Mouse (Mus musculus): ENCODE results near the gene Dph1. TPM values are rescaled to one million over a fixed set of nuclear protein-coding genes. Genes with fewer than 3 reads are reported as not detected.

Dph1 gene
- polyA plus RNA-seq, 1 experiment = 33.8 TPM

GRCm38 (mm10) chr11:75142749-75143148 lies 48.3 kb downstream of the Dph1 start:
- H3K4me3 ChIP-seq (ENCODE audit: control insufficient read depth, insufficient read depth, low read length) = no peak overlapping the region
- peaks cover 33% of the 10 kb centered on the region for H3K36me3 ChIP-seq (ENCODE audit: control insufficient read depth, insufficient read depth, low read length)
- H3K27ac ChIP-seq (ENCODE audit: control insufficient read depth, insufficient read depth, low read length) = no peak overlapping the region
- DNase-seq = no peak
- H3K4me1 ChIP-seq (replicated peaks; ENCODE audit: control insufficient read depth, insufficient read depth, low read length) = no peaks in the 10 kb centered on the region
- 93% methylated on average over 4 of the region's 4 CpGs for WGBS
- no peak for TF ChIP-seq POLR2A (IDR thresholded peaks at IDR 0.05; ENCODE audit: control insufficient read depth, extremely low read depth, insufficient read depth, low read length, poor library complexity)
- H3K27me3 ChIP-seq (ENCODE audit: control insufficient read depth, insufficient read depth, low read length) = no peaks in the 10 kb centered on the region

- WGBS = 85% methylated on average over 1 of the region's 1 CpGs
- no peak for TF ChIP-seq POLR2A (IDR thresholded peaks at IDR 0.05; ENCODE audit: control insufficient read depth, extremely low read depth, insufficient read depth, low read length, poor library complexity)
- TF ChIP-seq CTCF (IDR thresholded peaks at IDR 0.05; ENCODE audit: borderline replicate concordance, control insufficient read depth, extremely low read depth, insufficient read depth, low read length, poor library complexity) = no peak
- no peak overlapping the region for H3K27ac ChIP-seq (ENCODE audit: control insufficient read depth, insufficient read depth, low read length)
- no peaks in the 10 kb centered on the region for H3K27me3 ChIP-seq (ENCODE audit: control insufficient read depth, insufficient read depth, low read length)
- DNase-seq = no peak
- H3K4me3 ChIP-seq (ENCODE audit: control insufficient read depth, insufficient read depth, low read length) = no peak overlapping the region
- peaks cover 3% of the 10 kb centered on the region; the same call in 1 of the 2 replicates for H3K4me1 ChIP-seq (replicated peaks; ENCODE audit: control insufficient read depth, insufficient read depth, low read length)
- peaks cover 33% of the 10 kb centered on the region for H3K36me3 ChIP-seq (ENCODE audit: control insufficient read depth, insufficient read depth, low read length)
These were observed 49.1 kb downstream of the Dph1 start for GRCm38 (mm10) chr11:75141913-75142312.

GRCm38 (mm10) chr11:75141038-75141437 lies 50.0 kb downstream of the Dph1 start:
- peaks cover 8% of the 10 kb centered on the region; the same call in 1 of the 2 replicates for H3K4me1 ChIP-seq (replicated peaks; ENCODE audit: control insufficient read depth, insufficient read depth, low read length)
- no peaks in the 10 kb centered on the region for H3K27me3 ChIP-seq (ENCODE audit: control insufficient read depth, insufficient read depth, low read length)
- DNase-seq = no peak
- no peak overlapping the region for H3K27ac ChIP-seq (ENCODE audit: control insufficient read depth, insufficient read depth, low read length)
- no peak overlapping the region for H3K4me3 ChIP-seq (ENCODE audit: control insufficient read depth, insufficient read depth, low read length)
- peaks cover 33% of the 10 kb centered on the region for H3K36me3 ChIP-seq (ENCODE audit: control insufficient read depth, insufficient read depth, low read length)
- WGBS = 75% methylated on average over 3 of the region's 3 CpGs
- TF ChIP-seq POLR2A (IDR thresholded peaks at IDR 0.05; ENCODE audit: control insufficient read depth, extremely low read depth, insufficient read depth, low read length, poor library complexity) (no peak), CTCF (IDR thresholded peaks at IDR 0.05; ENCODE audit: borderline replicate concordance, control insufficient read depth, extremely low read depth, insufficient read depth, low read length, poor library complexity) (no peak)

GRCm38 (mm10) chr11:75140431-75140830 lies 50.6 kb downstream of the Dph1 start:
- 93% methylated on average over 5 of the region's 5 CpGs for WGBS
- TF ChIP-seq CTCF (IDR thresholded peaks at IDR 0.05; ENCODE audit: borderline replicate concordance, control insufficient read depth, extremely low read depth, insufficient read depth, low read length, poor library complexity) (no peak), POLR2A (IDR thresholded peaks at IDR 0.05; ENCODE audit: control insufficient read depth, extremely low read depth, insufficient read depth, low read length, poor library complexity) (no peak)
- DNase-seq = no peak
- no peaks in the 10 kb centered on the region for H3K27me3 ChIP-seq (ENCODE audit: control insufficient read depth, insufficient read depth, low read length)
- peaks cover 8% of the 10 kb centered on the region; the same call in 1 of the 2 replicates for H3K4me1 ChIP-seq (replicated peaks; ENCODE audit: control insufficient read depth, insufficient read depth, low read length)
- no peak overlapping the region for H3K4me3 ChIP-seq (ENCODE audit: control insufficient read depth, insufficient read depth, low read length)
- peaks cover 30% of the 10 kb centered on the region for H3K36me3 ChIP-seq (ENCODE audit: control insufficient read depth, insufficient read depth, low read length)
- no peak overlapping the region for H3K27ac ChIP-seq (ENCODE audit: control insufficient read depth, insufficient read depth, low read length)

- Histone ChIP-seq H3K4me1 (replicated peaks; ENCODE audit: control insufficient read depth, insufficient read depth, low read length) (peaks cover 8% of the 10 kb centered on the region; the same call in 1 of the 2 replicates), H3K36me3 (ENCODE audit: control insufficient read depth, insufficient read depth, low read length) (peaks cover 22% of the 10 kb centered on the region), H3K27me3 (ENCODE audit: control insufficient read depth, insufficient read depth, low read length) (no peaks in the 10 kb centered on the region), H3K4me3 (ENCODE audit: control insufficient read depth, insufficient read depth, low read length) (no peak overlapping the region), H3K27ac (ENCODE audit: control insufficient read depth, insufficient read depth, low read length) (no peak overlapping the region)
- no peak for DNase-seq
- TF ChIP-seq CTCF (IDR thresholded peaks at IDR 0.05; ENCODE audit: borderline replicate concordance, control insufficient read depth, extremely low read depth, insufficient read depth, low read length, poor library complexity) (no peak), POLR2A (IDR thresholded peaks at IDR 0.05; ENCODE audit: control insufficient read depth, extremely low read depth, insufficient read depth, low read length, poor library complexity) (no peak)
- 86% methylated on average over 11 of the region's 11 CpGs for WGBS
These were observed 51.7 kb downstream of the Dph1 start for GRCm38 (mm10) chr11:75139122-75139963.

GRCm38 (mm10) chr11:75136666-75137398 lies 54.2 kb downstream of the Dph1 start:
- Histone ChIP-seq H3K27ac (ENCODE audit: control insufficient read depth, insufficient read depth, low read length) (no peak overlapping the region), H3K27me3 (ENCODE audit: control insufficient read depth, insufficient read depth, low read length) (no peaks in the 10 kb centered on the region), H3K4me3 (ENCODE audit: control insufficient read depth, insufficient read depth, low read length) (no peak overlapping the region), H3K36me3 (ENCODE audit: control insufficient read depth, insufficient read depth, low read length) (no peaks in the 10 kb centered on the region), H3K4me1 (replicated peaks; ENCODE audit: control insufficient read depth, insufficient read depth, low read length) (peaks cover 8% of the 10 kb centered on the region; the same call in 1 of the 2 replicates)
- TF ChIP-seq CTCF (IDR thresholded peaks at IDR 0.05; ENCODE audit: borderline replicate concordance, control insufficient read depth, extremely low read depth, insufficient read depth, low read length, poor library complexity) = no peak
- no peak for TF ChIP-seq POLR2A (IDR thresholded peaks at IDR 0.05; ENCODE audit: control insufficient read depth, extremely low read depth, insufficient read depth, low read length, poor library complexity)
- WGBS = 33% methylated on average over 5 of the region's 5 CpGs
- DNase-seq = no peak

All from thymus, adult 2 months (tissue).